Mouse (Mus musculus) embryonic fibroblast, embryonic 13.5 days (primary cell): Measurements from ENCODE around the gene Rapgef5. TPM values are rescaled to one million over a fixed set of nuclear protein-coding genes. Genes with fewer than 3 reads are reported as not detected.
"Not testable (repeated sequence)": the region's sequence is repeated elsewhere in the genome, so short reads cannot be mapped to it uniquely, and the experiment has no call there.

Experiments used
- H3K27ac ChIP-seq: 2 replicates; pipeline ENCODE4 v1.5.1; 2012; ENCODE audit warnings: low read length, control low read depth, inconsistent platforms; ENCODE audit not compliant: insufficient read depth
- H3K4me1 ChIP-seq: 2 replicates; pipeline ENCODE4 v1.6.1; 2011; ENCODE audit warnings: low read length; ENCODE audit not compliant: control insufficient read depth, insufficient read depth
- H3K4me3 ChIP-seq: 2 replicates; pipeline ENCODE4 v1.5.1; 2011; ENCODE audit warnings: mild to moderate bottlenecking, control low read depth, low read length; ENCODE audit not compliant: insufficient read depth
- CTCF ChIP-seq: IDR thresholded peaks from 2 replicates; pipeline ENCODE4 v1.5.1; 2011; ENCODE audit warnings: mild to moderate bottlenecking, control low read depth, low read length, moderate library complexity, borderline replicate concordance; ENCODE audit not compliant: insufficient read depth
- POLR2A ChIP-seq: IDR thresholded peaks from 2 replicates; pipeline ENCODE4 v1.6.1; 2011; ENCODE audit warnings: low read depth, mild to moderate bottlenecking, control low read depth, low read length, moderate library complexity
- polyA plus RNA-seq: library from polyadenylated mRNA; stranded (reverse); fragments of >200 nt; gene quantifications from 2 replicates; pipeline ENCODE4 v1.2.4, GENCODE M21; 2011; ENCODE audit warnings: low read depth; ENCODE audit not compliant: missing spikeins, insufficient read length

Rapgef5 gene
- polyA plus RNA-seq, 1 experiment = 0.30 TPM

GRCm38 (mm10) chr12:117771156-117771555, 254.9 kb downstream of the Rapgef5 start:
- no peak for TF ChIP-seq CTCF
- TF ChIP-seq POLR2A = no peak
- no peak overlapping the region for H3K4me3 ChIP-seq
- H3K4me1 ChIP-seq = no peaks in the 10 kb centered on the region
- H3K27ac ChIP-seq = no peak overlapping the region

GRCm38 (mm10) chr12:117772638-117773037, 256.4 kb downstream of the Rapgef5 start:
- peak; percentile 52; the same call in 1 of the 2 replicates for TF ChIP-seq CTCF
- no peak for TF ChIP-seq POLR2A
- H3K4me3 ChIP-seq = no peak overlapping the region
- H3K4me1 ChIP-seq = no peaks in the 10 kb centered on the region
- no peak overlapping the region for H3K27ac ChIP-seq

- H3K4me3 ChIP-seq = no peak overlapping the region
- H3K27ac ChIP-seq = no peak overlapping the region
- H3K4me1 ChIP-seq = no peaks in the 10 kb centered on the region
- TF ChIP-seq POLR2A = no peak
- TF ChIP-seq CTCF = no peak
Measured at GRCm38 (mm10) chr12:117776841-117777240, 260.6 kb downstream of the Rapgef5 start.

- TF ChIP-seq POLR2A (no peak), CTCF (no peak)
- no peaks in the 10 kb centered on the region for H3K4me1 ChIP-seq
- no peak overlapping the region for H3K27ac ChIP-seq
- H3K4me3 ChIP-seq = no peak overlapping the region
Measured at GRCm38 (mm10) chr12:117781360-117781759, 265.1 kb downstream of the Rapgef5 start.

GRCm38 (mm10) chr12:117783426-117783825, 267.1 kb downstream of the Rapgef5 start:
- TF ChIP-seq CTCF (no peak), POLR2A (no peak)
- Histone ChIP-seq H3K4me1 (no peaks in the 10 kb centered on the region), H3K4me3 (no peak overlapping the region), H3K27ac (no peak overlapping the region)

GRCm38 (mm10) chr12:117786621-117787020, 270.3 kb downstream of the Rapgef5 start:
- no peaks in the 10 kb centered on the region for H3K4me1 ChIP-seq
- TF ChIP-seq CTCF = no peak
- no peak for TF ChIP-seq POLR2A
- no peak overlapping the region for H3K27ac ChIP-seq
- no peak overlapping the region for H3K4me3 ChIP-seq

- H3K27ac ChIP-seq = no peak overlapping the region
- no peak overlapping the region for H3K4me3 ChIP-seq
- H3K4me1 ChIP-seq = no peaks in the 10 kb centered on the region
- no peak for TF ChIP-seq CTCF
- TF ChIP-seq POLR2A = no peak
Measured at GRCm38 (mm10) chr12:117788513-117789011, 272.3 kb downstream of the Rapgef5 start.

- TF ChIP-seq CTCF (no peak), POLR2A (no peak)
Measured at GRCm38 (mm10) chr12:117789017-117789416, 272.7 kb downstream of the Rapgef5 start.

GRCm38 (mm10) chr12:117795303-117795702, 279.0 kb downstream of the Rapgef5 start:
- Histone ChIP-seq H3K27ac (no peak overlapping the region), H3K4me1 (no peaks in the 10 kb centered on the region), H3K4me3 (no peak overlapping the region)
- TF ChIP-seq CTCF (no peak), POLR2A (no peak)

More at GRCm38 (mm10) chr12:117789017-117789416, 272.7 kb downstream of the Rapgef5 start:
- Histone ChIP-seq H3K4me1 (no peaks in the 10 kb centered on the region), H3K27ac (no peak overlapping the region), H3K4me3 (no peak overlapping the region)

GRCm38 (mm10) chr12:117803989-117804388, 287.7 kb downstream of the Rapgef5 start, which contains the start of gene Cdca7l:
Gene Cdca7l (plus strand): TSS chr12:117804289.
- not testable (repeated sequence) for H3K4me3 ChIP-seq, H3K4me1 ChIP-seq

GRCm38 (mm10) chr12:117805576-117805975, 289.3 kb downstream of the Rapgef5 start:
- Histone ChIP-seq H3K4me1 (no peaks in the 10 kb centered on the region; the same call in 1 of the 2 replicates), H3K27ac (no peak overlapping the region), H3K4me3 (no peak overlapping the region)
- TF ChIP-seq CTCF (no peak), POLR2A (no peak)

More at GRCm38 (mm10) chr12:117803989-117804388, 287.7 kb downstream of the Rapgef5 start, which contains the start of gene Cdca7l:
- H3K27ac ChIP-seq = not testable (repeated sequence)
